Mouse (Mus musculus) lung, postnatal 0 days (tissue): ENCODE measurements at regions not wholly inside any gene's neighbourhood (a gene's known extent, or its start where the extent isn't known, plus 50 kb on each side); places are given as distances from the start of the nearest gene placed in this dataset.

Experiments
- ATAC-seq: fragments of 200-750 bp; cut with Nextera tagmentation; 2 replicates; pipeline ENCODE4 v1.8.0; 2017; ENCODE audit warnings: moderate library complexity
- DNase-seq: peaks from one replicate; pipeline ENCODE4 v3.0.0-alpha.2; 2016; ENCODE audit warnings: low spot score
- H3K27ac ChIP-seq: fragments of 300-500 bp; sonication (generic); 2 replicates; pipeline ENCODE4 v1.5.1; 2014; ENCODE audit warnings: antibody characterized with exemption, mild to moderate bottlenecking, low read length, mixed read lengths
- H3K27me3 ChIP-seq: fragments of 300-500 bp; sonication (generic); replicated peaks from 2 replicates; pipeline ENCODE4 v1.6.1; 2014; ENCODE audit warnings: low read length, mixed read lengths; ENCODE audit not compliant: insufficient read depth
- H3K36me3 ChIP-seq: fragments of 300-500 bp; sonication (generic); 2 replicates; pipeline ENCODE4 v1.6.1; 2014; ENCODE audit warnings: low read length, mixed read lengths; ENCODE audit not compliant: insufficient read depth
- H3K4me1 ChIP-seq: fragments of 300-500 bp; sonication (generic); 2 replicates; pipeline ENCODE4 v1.6.1; 2014; ENCODE audit warnings: antibody characterized with exemption, low read depth, low read length, mixed read lengths; ENCODE audit not compliant: insufficient read depth
- H3K4me2 ChIP-seq: fragments of 300-500 bp; sonication (generic); replicated peaks from 2 replicates; pipeline ENCODE4 v1.6.1; 2014; ENCODE audit warnings: low read depth, mild to moderate bottlenecking, low read length, moderate library complexity, mixed read lengths
- H3K4me3 ChIP-seq: fragments of 300-500 bp; sonication (generic); 2 replicates; pipeline ENCODE4 v1.5.1; 2014; ENCODE audit warnings: low read depth, low read length
- H3K9ac ChIP-seq: fragments of 300-500 bp; sonication (generic); replicated peaks from 2 replicates; pipeline ENCODE4 v1.6.1; 2014; ENCODE audit warnings: low read depth, mild to moderate bottlenecking
- H3K9me3 ChIP-seq: fragments of 300-500 bp; sonication (generic); 2 replicates; pipeline ENCODE4 v1.6.1; 2016; ENCODE audit warnings: low read length, mixed read lengths
- CTCF ChIP-seq: IDR thresholded peaks from 2 replicates; pipeline ENCODE4 v1.5.1; 2016; ENCODE audit warnings: antibody characterized with exemption, mild to moderate bottlenecking
- EP300 ChIP-seq: IDR thresholded peaks from 2 replicates; pipeline ENCODE4 v1.6.1; 2016; ENCODE audit warnings: antibody characterized with exemption, mild to moderate bottlenecking, control low read depth
- WGBS: fragments of 180-500 bp; shearing (Covaris S2); extraction: QIAGEN DNeasy Blood & Tissue Kit; methylation state at CpG from one replicate; pipeline ENCODE4 v1.1.7; 2014; 5-methylcytosine and 5-hydroxymethylcytosine counted together

- H3K27ac ChIP-seq = no peak overlapping the region
- H3K9ac ChIP-seq = no peak overlapping the region
- WGBS = 75% methylated on average over 9 of the region's 9 CpGs
- no peaks in the 10 kb centered on the region for H3K27me3 ChIP-seq
- H3K4me1 ChIP-seq = no peaks in the 10 kb centered on the region
- H3K36me3 ChIP-seq = no peaks in the 10 kb centered on the region
- H3K4me3 ChIP-seq = no peak overlapping the region
- no peak overlapping the region for H3K4me2 ChIP-seq
- DNase-seq = no peak
- no peak for ATAC-seq
- H3K9me3 ChIP-seq = no peaks in the 10 kb centered on the region
- TF ChIP-seq EP300 (no peak), CTCF (no peak)
Observed at GRCm38 (mm10) chr9:88124322-88125005, 202.5 kb upstream of the Nt5e start.

GRCm38 (mm10) chr9:88163025-88163780 lies 163.8 kb upstream of the Nt5e start:
- Histone ChIP-seq H3K9ac (no peak overlapping the region), H3K27ac (no peak overlapping the region), H3K9me3 (no peaks in the 10 kb centered on the region), H3K4me3 (no peak overlapping the region), H3K36me3 (no peaks in the 10 kb centered on the region), H3K27me3 (no peaks in the 10 kb centered on the region), H3K4me1 (no peaks in the 10 kb centered on the region), H3K4me2 (no peak overlapping the region)
- 60% methylated on average over 6 of the region's 6 CpGs for WGBS
- TF ChIP-seq EP300 (no peak), CTCF (no peak)
- no peak for DNase-seq
- ATAC-seq = no peak

DNA sequence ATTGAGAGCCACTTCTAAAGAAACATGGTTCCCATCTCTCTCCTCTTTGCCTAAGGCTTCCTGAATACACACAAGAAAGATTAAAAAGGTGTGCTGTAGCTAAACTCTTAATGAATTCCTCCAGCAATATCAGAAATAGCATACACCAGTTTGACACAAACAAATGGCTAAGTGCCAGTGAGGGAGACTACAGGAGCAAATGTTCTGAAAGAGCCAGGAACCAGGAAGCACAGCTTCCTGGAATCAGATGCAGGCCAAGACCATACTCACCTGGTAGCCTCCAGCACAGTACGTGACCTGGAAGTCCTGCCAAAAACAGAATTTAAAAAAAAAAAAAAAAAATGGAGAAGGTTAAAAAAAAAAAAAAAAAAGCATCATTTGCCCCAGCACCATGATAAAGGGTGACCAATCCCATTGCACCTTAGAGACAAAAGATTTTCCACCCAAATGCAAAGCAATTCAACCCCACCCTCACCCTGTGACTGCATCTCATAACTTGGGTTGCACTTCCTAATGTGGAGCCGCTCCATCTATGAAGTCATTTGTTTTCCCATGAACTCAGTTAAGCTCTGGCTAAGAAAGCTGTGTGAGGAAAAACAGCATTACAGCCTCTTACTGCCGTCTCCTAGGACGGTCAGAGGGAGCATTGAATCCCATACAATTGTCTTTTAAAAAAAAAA lies 149.3 kb upstream of the Nt5e start:
- H3K9ac ChIP-seq = no peak overlapping the region
- no peak for DNase-seq
- ATAC-seq = no peak
- H3K4me2 ChIP-seq = no peak overlapping the region
- no peaks in the 10 kb centered on the region for H3K36me3 ChIP-seq
- 68% methylated on average over 4 of the region's 4 CpGs for WGBS
- no peaks in the 10 kb centered on the region for H3K9me3 ChIP-seq
- no peaks in the 10 kb centered on the region for H3K4me1 ChIP-seq
- no peak overlapping the region for H3K4me3 ChIP-seq
- no peaks in the 10 kb centered on the region for H3K27me3 ChIP-seq
- TF ChIP-seq EP300 (no peak), CTCF (no peak)
- H3K27ac ChIP-seq = no peak overlapping the region

DNA sequence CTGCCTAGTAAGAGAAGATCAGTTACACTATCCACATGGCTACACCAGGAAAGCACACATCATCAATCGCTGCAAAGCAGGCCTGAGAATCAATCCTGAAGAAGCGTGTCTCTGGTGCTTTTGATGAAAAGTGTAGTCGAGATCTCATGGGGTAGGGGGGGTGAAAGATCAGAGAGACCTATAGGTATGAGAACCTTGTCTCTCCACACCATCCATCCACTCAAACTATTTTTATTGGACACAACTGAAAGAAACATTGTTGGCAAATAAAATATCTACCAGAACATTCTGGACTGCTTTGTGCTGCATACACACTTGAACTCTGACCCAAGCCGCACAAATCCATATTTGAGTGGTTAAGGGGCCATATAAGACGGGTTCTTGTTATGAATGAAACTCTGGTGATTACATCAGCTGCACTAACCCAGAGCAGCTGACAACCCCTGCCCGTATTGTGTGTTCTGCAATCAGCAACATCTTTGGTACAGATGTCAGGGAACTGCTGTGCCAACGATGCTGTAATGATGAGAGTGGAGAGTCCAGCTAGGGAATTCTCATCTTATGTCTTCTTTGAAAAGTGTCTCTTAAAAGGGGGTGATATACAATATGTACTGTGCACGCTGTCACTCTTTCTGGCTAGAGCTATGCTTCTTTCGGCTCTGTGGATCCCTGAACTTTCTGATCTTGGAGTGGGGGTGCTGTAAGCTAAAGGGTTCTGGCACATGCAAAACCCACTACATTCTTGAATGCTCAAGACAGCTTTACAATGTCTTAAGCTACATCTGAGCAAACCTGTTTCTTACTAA lies 145.6 kb upstream of the Nt5e start:
- Histone ChIP-seq H3K27me3 (no peaks in the 10 kb centered on the region), H3K9ac (no peak overlapping the region), H3K36me3 (no peaks in the 10 kb centered on the region), H3K27ac (no peak overlapping the region), H3K4me2 (no peak overlapping the region), H3K4me1 (no peaks in the 10 kb centered on the region), H3K9me3 (no peaks in the 10 kb centered on the region), H3K4me3 (no peak overlapping the region)
- TF ChIP-seq EP300 (no peak), CTCF (no peak)
- 68% methylated on average over 9 of the region's 9 CpGs for WGBS
- no peak for ATAC-seq
- no peak for DNase-seq

DNA sequence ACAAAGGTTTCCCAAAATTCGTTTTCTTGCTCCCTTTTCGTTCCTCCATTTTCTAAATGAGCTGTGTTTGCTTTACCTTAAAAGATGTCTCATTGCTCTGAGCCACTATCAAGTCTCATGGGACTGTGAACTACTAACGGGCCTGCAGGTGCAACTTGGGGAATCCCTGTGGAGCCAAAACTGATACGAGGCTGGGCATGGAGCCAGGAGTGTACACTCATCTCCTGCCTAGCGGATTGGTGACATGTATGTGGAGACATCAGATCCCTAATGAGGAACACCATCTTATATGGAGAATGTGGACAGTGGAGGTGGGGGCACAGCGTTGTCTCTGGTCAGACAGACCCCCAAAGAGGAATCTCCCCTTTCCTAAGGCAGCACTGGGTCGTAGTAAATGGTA lies 119.6 kb upstream of the Nt5e start:
- WGBS = 62% methylated on average over 7 of the region's 7 CpGs
- ATAC-seq = no peak
- no peak for DNase-seq
- TF ChIP-seq EP300 (no peak), CTCF (no peak)
- no peaks in the 10 kb centered on the region for H3K9me3 ChIP-seq
- no peaks in the 10 kb centered on the region for H3K36me3 ChIP-seq
- H3K4me1 ChIP-seq = no peaks in the 10 kb centered on the region
- no peak overlapping the region for H3K9ac ChIP-seq
- no peak overlapping the region for H3K27ac ChIP-seq
- H3K27me3 ChIP-seq = no peaks in the 10 kb centered on the region
- H3K4me2 ChIP-seq = no peak overlapping the region
- H3K4me3 ChIP-seq = no peak overlapping the region

GRCm38 (mm10) chr9:88208022-88208421 lies 119.0 kb upstream of the Nt5e start:
- TF ChIP-seq EP300 (no peak), CTCF (no peak)
- no peaks in the 10 kb centered on the region for H3K4me1 ChIP-seq
- ATAC-seq = no peak

More at GRCm38 (mm10) chr9:88208022-88208421, 119.0 kb upstream of the Nt5e start:
- Histone ChIP-seq H3K9ac (no peak overlapping the region), H3K4me2 (no peak overlapping the region), H3K9me3 (no peaks in the 10 kb centered on the region), H3K4me3 (no peak overlapping the region), H3K27ac (no peak overlapping the region), H3K27me3 (no peaks in the 10 kb centered on the region), H3K36me3 (no peaks in the 10 kb centered on the region)
- no peak for DNase-seq
